Mouse (Mus musculus) urinary bladder, adult 2 months (tissue): Measurements from ENCODE around the gene Dhh. TPM values are rescaled to one million over a fixed set of nuclear protein-coding genes. Genes with fewer than 3 reads are reported as not detected.

Experiments
- DNase-seq: peaks from one replicate; pipeline ENCODE4 v3.0.0; 2022; ENCODE audit warnings: low spot score
- polyA plus RNA-seq: library from polyadenylated mRNA; depleted of rRNA; stranded (reverse); fragments of >200 nt; gene quantifications from 2 replicates; pipeline ENCODE4 v1.2.3, GENCODE M21; 2012; rRNA removed

Gene Dhh
- polyA plus RNA-seq, 1 experiment: 1.9 TPM

DNA sequence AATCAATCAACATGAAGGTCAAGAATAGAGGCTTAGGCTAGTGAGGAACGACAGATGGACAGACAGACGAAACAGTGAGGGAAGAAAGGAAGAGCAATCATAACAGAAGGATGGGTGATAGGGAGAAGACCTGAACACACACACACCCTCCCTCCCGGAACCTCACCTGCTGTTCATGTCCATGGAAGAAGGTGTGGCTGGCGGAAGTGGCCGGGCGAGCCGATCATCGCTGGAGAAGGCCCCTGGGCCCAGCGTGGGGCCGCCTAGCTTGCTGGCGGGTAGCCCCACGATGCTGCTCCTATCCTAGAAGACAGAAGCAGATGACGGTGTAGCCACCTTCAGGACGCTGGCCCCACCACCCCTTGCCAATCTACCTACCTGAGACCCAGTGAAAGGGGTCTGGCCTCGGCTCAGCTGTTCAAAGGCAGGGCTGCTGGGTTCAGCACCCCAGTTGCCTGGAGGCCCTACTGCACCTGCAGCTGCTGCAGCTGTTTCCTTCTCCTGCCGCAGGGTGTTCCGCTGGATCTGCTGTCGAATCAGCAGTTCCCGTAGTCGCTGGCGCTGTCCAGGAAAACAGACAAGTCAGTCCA lies 47.0 kb downstream of the Dhh start:
- DNase-seq: no peak

DNA sequence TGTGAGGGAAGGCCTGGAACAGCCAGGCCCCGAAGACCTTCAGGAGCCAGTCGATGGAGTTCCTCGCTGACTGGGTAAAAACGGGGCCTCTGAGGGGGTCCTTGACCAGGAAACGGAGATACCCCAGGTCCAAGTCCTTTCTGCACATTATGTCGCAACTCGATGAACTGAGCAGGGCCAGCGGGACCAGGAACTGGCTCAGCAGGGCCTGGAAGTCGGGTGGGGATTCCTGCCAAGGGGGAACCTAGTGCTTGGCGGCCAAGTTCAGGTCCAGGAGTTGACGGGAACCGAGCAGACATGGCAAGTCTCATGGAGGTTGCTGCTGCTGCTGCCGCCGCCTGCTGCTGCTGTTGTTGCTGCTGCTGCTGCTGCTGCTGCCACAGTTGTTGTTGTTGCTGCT lies 47.7 kb downstream of the Dhh start:
- no peak for DNase-seq

DNA sequence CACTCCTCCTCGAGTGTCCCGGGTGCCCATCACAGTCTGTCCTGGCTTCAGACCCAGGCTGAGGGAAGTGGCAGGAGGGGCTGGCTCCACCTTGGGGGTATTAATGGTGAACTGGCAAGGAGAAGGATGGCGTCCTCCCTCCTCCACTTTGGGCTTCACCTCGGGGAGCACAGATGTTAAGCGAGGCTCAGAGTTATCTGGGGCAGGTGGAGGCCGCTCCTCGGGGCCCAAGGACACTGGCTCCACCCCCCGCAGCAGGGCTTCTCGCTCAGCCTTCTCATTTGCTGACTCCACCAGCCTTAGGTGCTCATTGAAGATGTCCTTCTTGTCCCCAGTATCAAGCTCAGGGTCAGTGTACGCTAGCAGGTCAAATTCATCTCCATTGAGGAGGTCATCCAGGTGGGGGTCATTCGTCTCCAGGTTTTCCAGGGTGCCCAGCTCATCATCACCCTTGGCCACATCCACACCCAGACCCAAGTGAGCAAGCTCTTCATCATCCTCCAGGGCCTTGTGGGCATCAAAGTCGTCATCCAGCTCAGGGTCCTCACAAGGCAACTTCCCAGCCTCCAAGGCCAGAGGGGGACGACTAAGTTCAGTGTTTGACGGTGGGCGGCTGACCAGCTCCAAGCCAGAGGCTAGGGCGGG lies 48.3 kb downstream of the Dhh start:
- no peak for DNase-seq

DNA sequence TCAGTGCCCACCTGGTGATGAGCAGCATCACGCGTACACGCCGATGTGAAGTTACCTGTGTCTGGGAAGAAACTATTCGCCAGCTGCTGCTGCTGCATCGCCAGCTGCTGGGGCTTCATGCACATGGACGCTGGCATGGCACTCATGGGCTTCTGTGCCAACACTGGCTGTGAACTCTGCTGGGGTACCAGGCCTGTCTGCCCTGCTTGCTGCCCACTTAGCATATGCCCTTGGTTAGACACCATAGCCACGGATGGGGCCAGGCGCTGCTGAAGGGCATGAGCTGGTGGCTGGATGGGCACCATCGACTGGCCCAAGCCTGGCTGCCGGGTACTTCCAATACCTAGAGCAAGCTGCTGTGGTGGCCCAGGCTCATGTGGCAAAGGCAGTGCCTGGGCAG lies 49.2 kb downstream of the Dhh start:
- no peak for DNase-seq

DNA sequence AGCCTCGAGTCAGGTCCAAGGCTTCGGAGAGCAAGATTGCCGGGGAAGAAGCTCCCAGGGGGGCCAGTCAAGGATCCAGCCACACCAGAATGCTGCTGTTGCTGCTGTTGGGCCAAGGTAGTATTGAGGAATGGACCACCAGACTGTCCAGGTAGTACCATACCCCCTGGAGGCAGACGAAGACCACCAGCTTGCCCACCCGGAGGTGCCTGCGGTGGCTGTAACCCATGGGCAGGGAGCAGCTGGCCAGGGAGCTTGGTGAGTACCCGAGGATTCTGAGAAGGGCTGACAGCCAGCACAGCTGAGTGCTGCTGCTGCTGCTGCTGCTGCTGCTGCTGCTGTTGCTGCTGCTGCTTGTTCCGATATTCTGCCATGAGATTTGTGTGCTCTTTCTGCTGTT lies 52.2 kb downstream of the Dhh start:
- no peak for DNase-seq

DNA sequence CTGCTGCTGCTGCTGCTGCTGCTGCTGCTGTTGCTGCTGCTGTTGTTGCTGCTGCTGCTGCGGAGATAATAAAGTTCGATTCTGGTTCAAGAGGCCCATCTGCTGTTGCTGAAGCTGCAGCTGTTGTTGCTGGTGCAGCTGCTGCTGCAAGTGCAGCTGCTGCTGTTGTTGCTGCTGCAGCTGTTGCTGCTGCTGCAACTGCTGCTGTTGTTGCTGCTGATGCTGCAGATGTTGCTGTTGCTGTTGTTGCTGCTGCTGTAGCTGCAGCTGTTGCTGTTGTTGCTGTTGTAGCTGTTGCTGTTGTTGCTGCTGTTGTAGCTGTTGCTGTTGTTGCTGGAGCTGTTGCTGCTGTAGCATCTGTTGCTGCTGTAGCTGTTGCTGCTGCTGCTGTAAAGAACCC lies 53.2 kb downstream of the Dhh start:
- no peak for DNase-seq

DNA sequence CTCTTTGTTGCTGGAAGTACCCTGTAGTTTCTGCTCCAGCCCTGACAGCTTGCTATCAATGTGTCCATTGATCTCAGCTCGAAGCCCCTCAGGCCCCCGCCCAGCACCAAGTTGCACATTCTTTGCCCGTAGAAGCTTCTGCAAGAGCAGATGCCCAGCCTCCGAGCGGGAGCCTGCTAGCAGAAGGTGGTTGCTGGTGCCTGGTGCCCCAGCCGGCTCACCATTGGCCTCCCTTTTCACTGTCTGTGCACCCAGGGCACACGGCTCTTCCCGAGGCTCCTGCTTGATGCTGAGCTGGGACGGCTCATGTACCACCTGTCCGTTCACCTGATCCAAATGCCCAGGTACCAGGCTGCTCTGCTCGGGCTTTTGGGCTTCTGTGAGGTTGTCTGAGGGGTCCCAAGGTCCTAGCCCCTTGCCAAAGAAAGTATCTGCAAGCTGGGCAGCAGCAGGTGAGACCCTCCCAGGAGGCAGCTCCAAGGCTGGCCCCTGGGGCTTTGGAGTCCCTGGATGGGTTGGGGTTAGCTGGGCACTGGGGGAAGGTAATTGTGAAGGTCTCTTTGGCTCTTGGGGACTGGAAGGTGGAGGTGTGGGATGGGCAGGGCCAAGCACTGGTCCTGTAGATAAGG lies 54.6 kb downstream of the Dhh start:
- DNase-seq: no peak

Other genes starting within 250 kb of the Dhh start
- gene Ddx23, start 235.6 kb downstream of the Dhh start, polyA plus RNA-seq: 34.0 and 45.1 TPM in 2 replicates
- gene Rnd1, start 221.1 kb downstream of the Dhh start, polyA plus RNA-seq: 2.1 and 3.0 TPM in 2 replicates
- gene Ccdc65, start 190.3 kb downstream of the Dhh start, polyA plus RNA-seq: 3.1 and 4.5 TPM in 2 replicates
- gene Fkbp11, start 170.3 kb downstream of the Dhh start, polyA plus RNA-seq: 11.7 and 15.9 TPM in 2 replicates
- 74.0 and 79.1 TPM in 2 replicates for gene Arf3, start 135.3 kb downstream of the Dhh start, polyA plus RNA-seq
- 4.0 and 6.8 TPM in 2 replicates for gene Wnt10b, start 120.4 kb downstream of the Dhh start, polyA plus RNA-seq
- gene Wnt1, start 108.7 kb downstream of the Dhh start, polyA plus RNA-seq: 0.04 and 0.09 TPM in 2 replicates
- gene Ddn, start 89.0 kb downstream of the Dhh start, polyA plus RNA-seq: 0.04 and 0.08 TPM in 2 replicates
- gene Prkag1, start 67.0 kb downstream of the Dhh start, polyA plus RNA-seq: 83.1 and 89.5 TPM in 2 replicates
- gene Kmt2d, start 27.3 kb downstream of the Dhh start, polyA plus RNA-seq: 25.7 and 39.0 TPM in 2 replicates
- gene Rhebl1, start 4.0 kb downstream of the Dhh start, polyA plus RNA-seq: 10.2 and 12.4 TPM in 2 replicates
- 32.8 and 43.4 TPM in 2 replicates for gene Lmbr1l, start 19.7 kb upstream of the Dhh start, polyA plus RNA-seq
- gene Tuba1b, start 36.0 kb upstream of the Dhh start, polyA plus RNA-seq: 677 and 758 TPM in 2 replicates
- gene Gm49450, start 55.0 kb upstream of the Dhh start, polyA plus RNA-seq: 0.30 and 0.38 TPM in 2 replicates
- gene Tuba1a, start 55.2 kb upstream of the Dhh start, polyA plus RNA-seq: 279 and 332 TPM in 2 replicates
- 94.8 and 129 TPM in 2 replicates for gene Tuba1c, start 131.4 kb upstream of the Dhh start, polyA plus RNA-seq
- gene Prph, start 156.6 kb upstream of the Dhh start, polyA plus RNA-seq: 6.4 and 7.1 TPM in 2 replicates
- gene Troap, start 176.0 kb upstream of the Dhh start, polyA plus RNA-seq: 0.78 and 1.5 TPM in 2 replicates
- not detected in 2 replicates for gene C1ql4, start 189.3 kb upstream of the Dhh start, polyA plus RNA-seq
- gene Dnajc22, start 194.6 kb upstream of the Dhh start, polyA plus RNA-seq: 0.10 TPM in 1 of 2 replicates, not detected in the other
- 14.2 and 14.3 TPM in 2 replicates for gene Spats2, start 227.4 kb upstream of the Dhh start, polyA plus RNA-seq